Mouse (Mus musculus): ENCODE measurements around the gene Disc1.

DNA sequence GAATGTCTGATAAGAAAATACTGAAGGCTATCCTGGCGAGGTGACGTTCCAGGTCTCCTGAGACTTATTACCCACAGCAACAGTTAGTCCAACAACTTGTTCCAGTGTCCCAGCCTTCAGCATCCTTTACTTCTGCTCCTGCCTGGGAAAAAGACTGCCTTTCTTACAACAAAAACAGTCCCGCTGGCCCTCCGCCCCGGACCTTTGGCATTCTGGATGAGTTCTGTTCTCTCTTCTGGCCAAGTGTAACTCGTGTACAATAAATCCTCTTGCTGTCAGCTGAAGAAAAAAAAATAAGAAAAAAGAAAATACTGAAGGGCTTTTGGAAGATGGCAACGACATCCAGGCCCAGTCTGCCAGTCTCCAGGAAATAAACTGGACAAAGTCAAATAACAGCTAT, 120.2 kb downstream of the Disc1 start:
- TF ChIP-seq CTCF (IDR thresholded peaks at IDR 0.05) (no peak), EP300 (IDR thresholded peaks at IDR 0.05; ENCODE audit: insufficient read depth, low read depth, low read length) (no peak), POLR2A (IDR thresholded peaks at IDR 0.05; ENCODE audit: insufficient read depth, low read depth, low read length) (no peak)

Measured in heart, adult 2 months (tissue).